Mouse (Mus musculus) WW6 (cell line): Measurements from ENCODE around the gene Pomgnt1.

Source experiments
- DNase-seq: peaks from one replicate; pipeline ENCODE4 v3.0.0-alpha.2; 2013; ENCODE audit warnings: low read depth, low spot score

Pomgnt1 gene

DNA sequence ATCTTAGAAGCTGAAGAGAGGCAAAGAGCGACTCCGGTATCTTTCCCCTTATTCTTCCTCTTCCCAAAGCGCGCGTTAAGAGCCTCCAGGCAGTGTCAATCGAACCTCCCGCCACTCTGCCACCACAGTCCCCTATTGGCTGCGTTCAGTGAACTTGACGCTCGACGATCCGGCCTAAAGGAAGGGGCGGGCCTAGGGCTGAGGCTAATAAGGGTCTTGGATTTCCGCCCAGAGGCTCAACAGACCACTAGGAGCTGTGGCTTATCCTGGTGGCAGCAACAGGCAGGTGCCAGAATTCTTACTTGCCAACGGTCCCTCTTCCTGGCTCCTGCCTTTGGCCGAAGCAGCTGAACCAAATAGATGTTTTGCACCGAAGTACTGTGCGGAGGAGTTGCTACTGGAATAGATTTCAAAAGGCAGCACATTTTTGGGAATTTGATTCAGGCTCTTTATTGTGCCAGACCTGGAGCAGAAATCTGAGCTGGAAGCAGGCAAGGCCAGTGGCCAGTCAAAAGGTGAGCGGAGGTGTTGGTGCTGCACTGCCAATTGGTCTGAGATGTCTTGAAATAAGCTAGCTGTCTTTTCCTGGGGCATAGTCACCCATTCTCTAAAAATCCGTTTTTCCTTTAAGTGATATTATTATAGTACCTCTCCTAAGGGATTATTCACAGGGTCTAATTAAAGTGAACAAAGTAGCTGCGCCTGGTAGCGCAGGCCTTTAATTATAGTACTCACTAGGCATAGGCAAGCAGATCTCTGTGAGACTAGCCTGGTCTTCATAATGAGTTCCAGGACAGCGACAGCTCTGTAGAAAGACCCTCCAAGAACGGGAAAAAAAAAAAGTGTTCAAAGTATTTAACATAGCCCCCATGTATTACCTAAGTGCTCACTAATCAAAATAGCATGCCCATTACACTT is at the start of gene Pomgnt1, which contains the start of gene Rad54l:
Gene Pomgnt1, plus strand, starts transcription at position 239 of the 918 bp plus-strand sequence.
Gene Rad54l, minus strand, starts transcription at position 89 of the 918 bp plus-strand sequence.
- DNase-seq: peak; percentile 89

DNA sequence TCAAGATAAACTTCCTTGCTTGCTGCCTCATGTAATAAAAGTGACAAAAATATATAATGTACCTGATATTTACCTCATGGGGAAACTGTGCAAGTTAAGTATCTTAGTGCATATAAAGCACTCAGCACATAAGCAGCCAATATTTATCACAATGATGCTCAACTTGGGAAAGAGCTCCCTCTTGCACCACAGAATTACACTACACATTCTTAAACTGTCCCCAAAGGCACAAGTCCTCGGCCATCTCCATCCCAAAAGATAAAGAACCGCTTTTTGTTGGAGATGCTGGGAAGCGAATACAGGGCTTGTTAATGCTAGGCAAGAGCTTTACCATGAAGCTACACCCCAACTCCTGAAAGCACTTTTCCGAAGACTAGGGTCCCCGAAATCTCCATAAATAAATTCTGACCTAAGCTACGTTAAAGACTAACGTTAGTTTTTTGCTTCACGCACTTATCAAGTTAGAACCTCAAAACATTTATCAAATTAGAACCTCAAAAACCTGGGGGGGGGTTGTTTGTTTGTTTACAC is 49.4 kb upstream of the Pomgnt1 start:
- DNase-seq: no peak

GRCm38 (mm10) chr4:116074861-116075620 is 48.6 kb upstream of the Pomgnt1 start, which contains the start of the genes Uqcrh and Lrrc41:
Gene Uqcrh, minus strand, starts transcription at chr4:116075071.
Gene Lrrc41, plus strand, starts transcription at chr4:116075269.
- peak; percentile 90 for DNase-seq

DNA sequence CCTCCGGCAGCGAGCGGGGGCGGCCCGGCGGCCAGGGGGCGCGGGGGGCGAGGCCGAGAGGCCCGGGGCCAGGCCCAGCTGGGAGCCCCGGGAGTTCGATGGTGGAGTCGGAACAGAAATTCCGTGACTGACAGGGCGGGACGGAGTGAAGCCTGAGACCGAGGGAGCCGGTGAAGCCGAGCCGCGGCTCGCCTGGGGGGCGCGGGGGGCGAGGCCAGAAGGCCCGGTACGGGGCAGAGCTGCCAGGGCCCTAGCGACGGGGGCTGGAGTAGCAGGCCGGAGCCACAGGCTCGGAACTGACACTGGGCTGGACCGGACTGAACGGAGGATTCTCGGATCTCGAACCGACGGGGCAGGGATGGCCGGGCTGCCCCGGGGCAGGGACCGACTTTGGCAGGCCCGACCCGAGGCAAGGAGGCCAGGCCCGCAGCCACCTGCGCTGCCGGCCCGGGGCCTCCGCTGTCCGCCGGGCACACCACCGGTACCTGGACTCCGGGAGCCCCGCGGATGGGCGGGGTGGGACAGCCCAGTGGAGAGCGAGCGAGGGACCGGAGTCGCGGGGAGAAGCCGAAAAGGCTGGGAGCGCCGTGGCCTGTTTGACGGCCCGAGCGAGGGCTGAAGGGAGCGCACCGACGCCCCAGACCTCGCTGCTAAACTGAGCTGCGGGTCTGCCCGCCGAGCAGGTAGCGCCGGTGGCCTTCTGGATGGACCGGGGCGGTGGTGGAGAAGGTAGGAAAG is 47.8 kb upstream of the Pomgnt1 start:
- DNase-seq: no peak

- DNase-seq: no peak
These were observed 47.0 kb upstream of the Pomgnt1 start for GRCm38 (mm10) chr4:116076369-116077231.

GRCm38 (mm10) chr4:116077240-116078095 is 46.2 kb upstream of the Pomgnt1 start:
- DNase-seq: no peak

DNA sequence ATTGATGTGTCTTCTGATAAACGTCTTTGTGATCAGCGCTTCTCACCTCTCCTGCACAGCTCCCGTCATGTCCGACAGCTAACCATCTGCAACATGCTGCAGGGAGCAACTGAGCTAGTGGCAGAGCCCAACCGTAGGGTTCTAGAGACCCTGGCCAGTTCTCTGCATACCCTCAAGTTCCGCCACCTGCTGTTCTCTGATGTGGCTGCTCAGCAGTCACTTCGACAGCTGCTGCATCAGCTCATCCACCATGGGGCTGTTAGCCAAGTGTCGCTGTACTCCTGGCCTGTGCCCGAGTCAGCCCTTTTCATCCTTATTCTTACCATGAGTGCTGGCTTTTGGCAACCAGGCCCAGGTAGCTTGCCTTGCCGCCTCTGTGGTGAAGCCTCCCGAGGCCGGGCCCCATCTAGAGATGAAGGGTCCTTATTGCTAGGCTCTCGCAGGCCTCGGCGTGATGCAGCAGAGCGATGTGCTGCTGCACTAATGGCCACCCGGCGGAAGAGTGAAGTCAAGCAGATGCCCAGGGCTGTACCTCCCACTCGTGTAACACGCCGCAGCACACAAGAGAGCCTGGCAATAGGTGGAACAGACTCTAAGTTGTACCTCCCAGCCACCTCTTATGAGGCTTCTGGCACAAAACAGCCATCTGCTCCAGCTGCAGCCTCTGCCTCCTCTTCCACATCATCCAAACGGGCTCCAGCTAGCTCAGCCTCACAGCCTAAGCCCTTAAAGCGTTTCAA is 35.0 kb upstream of the Pomgnt1 start:
- DNase-seq: no peak

GRCm38 (mm10) chr4:116096291-116096690 is 27.3 kb upstream of the Pomgnt1 start:
- DNase-seq: no peak

DNA sequence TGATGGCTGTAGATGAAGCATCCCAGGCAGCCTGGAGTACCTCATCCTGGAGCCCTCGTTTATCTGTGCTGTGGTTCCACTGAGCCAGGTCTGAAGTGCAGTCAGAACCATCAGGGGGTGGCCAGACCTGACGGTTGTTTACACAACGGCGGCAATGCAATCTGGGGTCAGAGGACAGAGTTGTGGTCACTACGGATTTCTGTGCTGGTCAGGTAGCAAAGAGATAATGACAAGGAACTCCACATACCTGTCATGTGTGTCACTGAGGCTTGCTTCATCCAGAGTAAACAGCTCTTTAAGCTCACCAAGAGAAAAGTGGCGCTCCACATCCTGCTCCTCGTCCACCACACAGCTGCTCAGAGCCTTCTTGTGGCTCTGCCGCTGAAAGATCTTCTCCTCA is 26.4 kb upstream of the Pomgnt1 start:
- DNase-seq: no peak

- DNase-seq: no peak
These were observed 22.7 kb upstream of the Pomgnt1 start for GRCm38 (mm10) chr4:116100959-116101358.

- DNase-seq: no peak
These were observed 18.4 kb upstream of the Pomgnt1 start for GRCm38 (mm10) chr4:116105278-116105677.

- no peak for DNase-seq
These were observed 12.9 kb upstream of the Pomgnt1 start for GRCm38 (mm10) chr4:116110695-116111094.

GRCm38 (mm10) chr4:116111486-116111885 is 12.2 kb upstream of the Pomgnt1 start:
- DNase-seq: no peak

GRCm38 (mm10) chr4:116122762-116123161 is 878 bp upstream of the Pomgnt1 start:
- no peak for DNase-seq

GRCm38 (mm10) chr4:116125803-116126386 is 2.3 kb downstream of the Pomgnt1 start:
- no peak for DNase-seq

GRCm38 (mm10) chr4:116127956-116128355 is 4.3 kb downstream of the Pomgnt1 start:
- no peak for DNase-seq

GRCm38 (mm10) chr4:116133126-116133525 is 9.5 kb downstream of the Pomgnt1 start:
- DNase-seq: no peak

- DNase-seq: no peak
These were observed 11.3 kb downstream of the Pomgnt1 start for GRCm38 (mm10) chr4:116134990-116135389.
